Mouse (Mus musculus): ENCODE data around the gene B230217C12Rik. TPM values are rescaled to one million over a fixed set of nuclear protein-coding genes. Genes with fewer than 3 reads are reported as not detected.

The B230217C12Rik gene
- polyA plus RNA-seq, 1 experiment from 2014 or later, result 8.6 TPM

DNA sequence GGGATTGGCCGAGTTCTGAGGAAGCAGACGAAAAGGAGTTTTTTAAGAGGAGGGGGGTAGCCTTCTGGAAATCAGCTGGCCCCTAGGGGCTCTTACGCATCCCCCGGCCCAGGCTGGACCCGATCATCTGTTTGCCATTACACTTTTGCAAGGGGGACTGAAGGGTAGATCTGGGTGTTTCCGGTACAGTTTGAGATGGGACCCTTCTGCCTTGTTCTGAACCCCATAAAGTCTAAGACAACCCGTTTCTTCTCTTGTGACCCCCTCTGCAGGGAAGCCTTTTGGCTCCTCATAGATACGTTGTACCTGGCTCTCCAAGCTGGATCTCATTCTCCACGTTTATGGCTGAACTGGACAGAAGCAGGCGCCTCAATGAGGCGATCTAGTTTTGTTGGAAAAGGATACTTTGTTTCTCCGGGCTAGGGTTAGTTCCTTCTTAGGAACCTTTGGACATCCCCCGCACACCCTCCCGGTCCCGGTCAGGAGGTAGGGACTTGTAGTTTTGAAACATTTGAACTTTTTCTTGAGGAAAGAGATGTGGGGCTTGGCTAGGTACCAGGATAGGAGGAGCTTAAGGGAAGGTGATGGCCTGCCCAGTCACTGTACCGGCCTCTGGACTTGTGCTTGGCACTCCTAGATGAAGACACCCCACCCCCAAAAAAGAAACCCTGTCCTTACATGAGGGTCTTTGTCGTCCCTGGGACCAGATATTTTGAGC, 39.7 kb upstream of the B230217C12Rik start:
- Histone ChIP-seq H3K27me3 (ENCODE audit: control insufficient read depth, insufficient read depth, low read length) (no peaks in the 10 kb centered on the region), H3K9ac (ENCODE audit: low read depth, low read length) (peak overlapping the region; percentile 89), H3K9me3 (ENCODE audit: control insufficient read depth, low read length) (no peaks in the 10 kb centered on the region), H3K4me3 (ENCODE audit: low read length) (peak overlapping the region; percentile 94), H3K27ac (ENCODE audit: low read depth, low read length) (peak overlapping the region; percentile 97), H3K4me2 (replicated peaks; ENCODE audit: low read depth, low read length) (peak overlapping the region; percentile 69), H3K4me1 (ENCODE audit: control insufficient read depth, insufficient read depth, low read length) (peaks cover 37% of the 10 kb centered on the region), H3K36me3 (ENCODE audit: control insufficient read depth, insufficient read depth, low read length) (no peaks in the 10 kb centered on the region)
- ATAC-seq (ENCODE audit: low FRiP score, low TSS enrichment), result no peak
- WGBS, result 3% methylated on average over 17 of the region's 17 CpGs

DNA sequence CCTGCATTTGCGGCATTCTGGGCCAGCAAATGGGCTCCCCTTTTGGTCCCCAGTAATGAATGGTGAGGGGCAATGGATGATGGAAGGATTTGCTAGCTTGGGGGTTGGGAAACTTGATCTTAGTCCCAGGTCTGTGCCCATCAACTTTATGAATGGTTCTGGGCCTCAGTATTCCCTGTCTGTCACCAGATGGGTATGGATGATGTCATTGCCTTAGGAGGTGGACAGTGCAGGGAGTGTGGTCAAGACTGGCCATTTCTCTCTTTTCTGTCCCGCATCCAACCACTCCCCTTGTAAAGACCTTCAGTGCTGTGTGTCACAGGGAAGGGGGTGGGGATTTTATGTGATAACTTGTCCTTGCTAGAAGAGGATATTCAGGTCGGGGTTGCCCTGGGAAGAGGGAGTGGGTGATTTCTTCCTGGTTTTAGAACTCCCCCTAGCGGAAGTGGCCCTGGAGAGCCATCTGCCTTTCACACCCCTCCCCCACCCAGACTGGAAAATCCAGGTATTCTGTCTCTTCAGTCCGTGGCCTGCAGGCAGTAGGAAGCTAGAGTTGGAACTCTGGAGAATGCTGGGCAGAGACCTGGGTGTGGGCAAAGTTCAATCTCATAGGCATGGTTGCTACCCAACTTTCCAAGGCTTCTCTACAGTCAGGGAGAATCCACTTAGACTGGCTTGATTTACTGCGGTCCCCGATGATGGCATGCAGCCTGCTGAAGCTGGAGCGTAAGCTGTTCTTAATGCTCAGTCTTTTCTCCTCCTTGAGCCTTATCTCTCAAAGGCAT, 39.0 kb upstream of the B230217C12Rik start:
- Histone ChIP-seq H3K27me3 (ENCODE audit: control insufficient read depth, insufficient read depth, low read length) (no peaks in the 10 kb centered on the region), H3K4me3 (ENCODE audit: low read length) (peak overlapping the region; percentile 94), H3K27ac (ENCODE audit: low read depth, low read length) (peak overlapping the region; percentile 97; the same call in 1 of the 2 replicates), H3K4me2 (replicated peaks; ENCODE audit: low read depth, low read length) (peak overlapping the region; percentile 69), H3K36me3 (ENCODE audit: control insufficient read depth, insufficient read depth, low read length) (no peaks in the 10 kb centered on the region), H3K4me1 (ENCODE audit: control insufficient read depth, insufficient read depth, low read length) (peaks cover 44% of the 10 kb centered on the region), H3K9ac (ENCODE audit: low read depth, low read length) (peak overlapping the region; percentile 89; the same call in 1 of the 2 replicates), H3K9me3 (ENCODE audit: control insufficient read depth, low read length) (no peaks in the 10 kb centered on the region)
- 19% methylated on average over 8 of the region's 8 CpGs for WGBS
- no peak for ATAC-seq (ENCODE audit: low FRiP score, low TSS enrichment)

- H3K36me3 ChIP-seq (ENCODE audit: control insufficient read depth, insufficient read depth, low read length), result 0 out of 2 replicates have a peak, but pooled peaks cover 3% of the 10 kb centered on the region
- H3K9ac ChIP-seq (ENCODE audit: low read depth, low read length), result peak overlapping the region; percentile 42; the same call in 1 of the 2 replicates
- H3K4me1 ChIP-seq (ENCODE audit: control insufficient read depth, insufficient read depth, low read length), result peaks cover 49% of the 10 kb centered on the region
- H3K9me3 ChIP-seq (ENCODE audit: control insufficient read depth, low read length), result no peaks in the 10 kb centered on the region
- H3K27me3 ChIP-seq (ENCODE audit: control insufficient read depth, insufficient read depth, low read length), result no peaks in the 10 kb centered on the region
- no peak for ATAC-seq (ENCODE audit: low FRiP score, low TSS enrichment)
- H3K4me2 ChIP-seq (replicated peaks; ENCODE audit: low read depth, low read length), result peak overlapping the region; percentile 69
- no peak overlapping the region for H3K27ac ChIP-seq (ENCODE audit: low read depth, low read length)
- WGBS, result 52% methylated on average over 1 of the region's 1 CpGs
- peak overlapping the region; percentile 94; the same call in 1 of the 2 replicates for H3K4me3 ChIP-seq (ENCODE audit: low read length)
Measured at GRCm38 (mm10) chr11:97802194-97802470, 38.4 kb upstream of the B230217C12Rik start.

DNA sequence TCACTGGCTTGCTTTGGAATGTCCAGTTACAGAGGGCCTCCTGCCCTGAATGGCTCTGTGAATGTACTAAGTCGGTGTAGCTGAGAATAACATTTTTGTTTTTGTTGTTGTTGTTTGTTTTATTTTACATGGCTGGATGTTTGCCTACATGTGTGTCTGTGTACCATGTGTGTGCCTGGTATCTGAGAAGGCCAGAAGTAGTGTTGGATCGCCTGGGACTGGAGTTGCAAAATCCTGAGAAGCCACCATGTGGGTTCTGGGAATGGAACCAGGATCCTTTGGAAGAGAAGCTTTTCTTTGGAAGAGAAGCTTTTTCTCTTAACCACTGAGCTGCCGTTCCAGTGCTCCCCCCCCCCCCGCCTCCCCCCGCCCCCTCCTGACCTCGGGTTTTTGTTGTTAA, 38.1 kb upstream of the B230217C12Rik start:
- H3K27ac ChIP-seq (ENCODE audit: low read depth, low read length), result no peak overlapping the region
- no peaks in the 10 kb centered on the region for H3K27me3 ChIP-seq (ENCODE audit: control insufficient read depth, insufficient read depth, low read length)
- no peak for ATAC-seq (ENCODE audit: low FRiP score, low TSS enrichment)
- no peak overlapping the region for H3K9ac ChIP-seq (ENCODE audit: low read depth, low read length)
- no peaks in the 10 kb centered on the region for H3K9me3 ChIP-seq (ENCODE audit: control insufficient read depth, low read length)
- WGBS, result 47% methylated on average over 6 of the region's 6 CpGs
- H3K4me3 ChIP-seq (ENCODE audit: low read length), result no peak overlapping the region
- H3K36me3 ChIP-seq (ENCODE audit: control insufficient read depth, insufficient read depth, low read length), result 0 out of 2 replicates have a peak, but pooled peaks cover 3% of the 10 kb centered on the region
- H3K4me1 ChIP-seq (ENCODE audit: control insufficient read depth, insufficient read depth, low read length), result peaks cover 53% of the 10 kb centered on the region
- H3K4me2 ChIP-seq (replicated peaks; ENCODE audit: low read depth, low read length), result 0 out of 2 replicates have a peak overlapping the region, but pooled peaks have one; percentile 69

- ATAC-seq (ENCODE audit: low FRiP score, low TSS enrichment), result no peak
- peaks cover 66% of the 10 kb centered on the region for H3K4me1 ChIP-seq (ENCODE audit: control insufficient read depth, insufficient read depth, low read length)
- WGBS, result 56% methylated on average over 5 of the region's 5 CpGs
- H3K27ac ChIP-seq (ENCODE audit: low read depth, low read length), result peak overlapping the region; percentile 86; the same call in 1 of the 2 replicates
- H3K4me2 ChIP-seq (replicated peaks; ENCODE audit: low read depth, low read length), result no peak overlapping the region; the same call in 1 of the 2 replicates
- H3K9ac ChIP-seq (ENCODE audit: low read depth, low read length), result no peak overlapping the region
- 0 out of 2 replicates have a peak, but pooled peaks cover 5% of the 10 kb centered on the region for H3K36me3 ChIP-seq (ENCODE audit: control insufficient read depth, insufficient read depth, low read length)
- no peaks in the 10 kb centered on the region for H3K27me3 ChIP-seq (ENCODE audit: control insufficient read depth, insufficient read depth, low read length)
- H3K4me3 ChIP-seq (ENCODE audit: low read length), result no peak overlapping the region
- no peaks in the 10 kb centered on the region for H3K9me3 ChIP-seq (ENCODE audit: control insufficient read depth, low read length)
Measured at GRCm38 (mm10) chr11:97803847-97804246, 36.7 kb upstream of the B230217C12Rik start.

DNA sequence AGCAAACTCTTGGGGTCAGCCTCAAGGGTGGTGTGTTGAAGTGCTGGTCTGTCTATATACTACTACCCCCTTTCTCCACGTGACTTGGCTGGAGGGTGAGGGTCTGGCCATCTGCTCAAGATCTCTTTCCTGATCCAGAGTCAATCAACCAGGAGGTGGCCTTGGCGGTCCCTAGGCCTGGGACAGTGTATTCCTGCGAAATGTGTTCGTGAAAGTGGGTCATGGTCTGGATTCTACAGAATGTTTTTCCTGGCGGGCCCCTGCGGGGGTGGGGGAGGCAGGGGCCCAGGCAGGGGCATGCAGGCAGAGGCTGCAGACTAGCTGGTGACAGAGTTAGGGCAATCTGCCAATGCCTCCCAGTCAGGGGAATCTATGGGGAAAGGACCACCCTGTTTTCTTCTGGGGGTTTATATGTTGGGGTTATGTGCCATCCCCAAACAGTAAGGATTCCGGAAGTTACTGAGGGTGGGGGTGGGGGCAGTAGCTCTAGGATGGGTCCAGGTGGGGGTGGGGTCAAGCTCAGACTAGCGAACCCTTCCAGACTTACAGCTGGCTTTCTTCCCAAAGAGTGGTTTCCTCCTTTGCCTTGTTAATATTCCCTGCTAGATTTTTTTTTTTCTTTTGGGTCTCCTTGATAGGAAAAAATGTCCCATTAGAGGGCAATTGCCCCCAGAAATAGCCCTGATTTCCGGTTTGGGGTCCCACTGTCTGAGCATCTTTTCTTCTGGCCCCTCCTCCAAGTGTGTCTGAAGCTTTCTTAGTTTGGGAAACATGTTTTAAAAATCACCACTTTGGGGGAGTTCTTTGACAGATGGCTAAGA, 35.5 kb upstream of the B230217C12Rik start:
- Histone ChIP-seq H3K4me1 (ENCODE audit: control insufficient read depth, insufficient read depth, low read length) (peaks cover 77% of the 10 kb centered on the region), H3K4me2 (replicated peaks; ENCODE audit: low read depth, low read length) (peak overlapping the region; percentile 17), H3K9me3 (ENCODE audit: control insufficient read depth, low read length) (no peaks in the 10 kb centered on the region), H3K4me3 (ENCODE audit: low read length) (peak overlapping the region; percentile 3; the same call in 1 of the 2 replicates), H3K27me3 (ENCODE audit: control insufficient read depth, insufficient read depth, low read length) (no peaks in the 10 kb centered on the region), H3K36me3 (ENCODE audit: control insufficient read depth, insufficient read depth, low read length) (peaks cover 14% of the 10 kb centered on the region; the same call in 1 of the 2 replicates), H3K9ac (ENCODE audit: low read depth, low read length) (peak overlapping the region; percentile 37; the same call in 1 of the 2 replicates), H3K27ac (ENCODE audit: low read depth, low read length) (peak overlapping the region; percentile 86)
- WGBS, result 12% methylated on average over 9 of the region's 9 CpGs
- peak; percentile 11; the same call in 1 of the 2 replicates for ATAC-seq (ENCODE audit: low FRiP score, low TSS enrichment)

DNA sequence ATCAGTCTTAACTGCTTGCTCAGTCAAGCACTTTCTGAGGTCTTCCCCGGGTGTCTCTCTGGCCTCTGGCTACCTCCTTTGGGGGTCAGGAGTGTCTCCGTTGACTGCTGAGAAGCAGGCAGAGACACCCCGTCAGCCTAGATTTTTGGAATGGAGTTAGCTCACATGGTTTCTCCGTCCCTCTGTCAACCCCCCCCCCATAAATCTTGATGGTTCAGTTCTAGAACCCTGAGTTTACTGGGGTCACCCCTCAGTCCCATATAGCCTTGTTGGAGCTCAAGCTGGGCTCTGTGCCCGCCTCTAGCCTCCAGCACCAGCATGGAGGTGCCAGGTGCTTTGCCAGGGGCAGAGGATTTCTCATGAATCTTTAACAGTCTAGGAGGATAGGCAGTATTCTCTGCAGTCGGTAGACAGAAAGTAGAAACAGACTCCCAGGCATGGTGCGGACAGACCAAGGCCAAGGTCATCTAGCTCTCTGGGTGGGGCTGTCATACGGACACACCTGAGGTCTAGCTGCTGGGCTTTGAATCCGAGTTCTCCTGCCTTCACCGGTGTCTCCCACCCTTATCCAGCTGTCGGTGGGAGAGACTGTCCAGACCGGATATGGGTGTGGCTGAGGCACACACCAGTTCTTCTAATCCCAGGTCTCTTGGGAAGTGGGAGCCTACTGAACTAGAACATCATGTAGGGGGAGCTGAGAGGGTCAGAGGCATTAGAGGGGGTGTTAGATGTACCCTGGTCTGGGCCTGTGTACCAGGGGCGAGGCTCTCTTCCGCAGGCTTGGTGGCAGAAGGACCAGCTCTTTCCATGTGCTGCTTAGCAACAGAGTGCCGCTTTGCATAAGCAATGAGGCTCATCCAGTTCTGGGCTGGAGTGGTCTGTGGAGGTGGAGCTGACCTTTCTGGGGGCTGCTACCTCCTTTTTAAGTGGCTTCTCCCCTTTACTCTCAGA, 34.6 kb upstream of the B230217C12Rik start:
- WGBS, result 35% methylated on average over 15 of the region's 15 CpGs
- Histone ChIP-seq H3K27ac (ENCODE audit: low read depth, low read length) (peak overlapping the region; percentile 86), H3K4me3 (ENCODE audit: low read length) (no peak overlapping the region), H3K9me3 (ENCODE audit: control insufficient read depth, low read length) (no peaks in the 10 kb centered on the region), H3K36me3 (ENCODE audit: control insufficient read depth, insufficient read depth, low read length) (peaks cover 14% of the 10 kb centered on the region; the same call in 1 of the 2 replicates), H3K4me1 (ENCODE audit: control insufficient read depth, insufficient read depth, low read length) (peaks cover 84% of the 10 kb centered on the region), H3K9ac (ENCODE audit: low read depth, low read length) (peak overlapping the region; percentile 37), H3K27me3 (ENCODE audit: control insufficient read depth, insufficient read depth, low read length) (no peaks in the 10 kb centered on the region), H3K4me2 (replicated peaks; ENCODE audit: low read depth, low read length) (peak overlapping the region; percentile 17)
- ATAC-seq (ENCODE audit: low FRiP score, low TSS enrichment), result peak; percentile 29; the same call in 1 of the 2 replicates

DNA sequence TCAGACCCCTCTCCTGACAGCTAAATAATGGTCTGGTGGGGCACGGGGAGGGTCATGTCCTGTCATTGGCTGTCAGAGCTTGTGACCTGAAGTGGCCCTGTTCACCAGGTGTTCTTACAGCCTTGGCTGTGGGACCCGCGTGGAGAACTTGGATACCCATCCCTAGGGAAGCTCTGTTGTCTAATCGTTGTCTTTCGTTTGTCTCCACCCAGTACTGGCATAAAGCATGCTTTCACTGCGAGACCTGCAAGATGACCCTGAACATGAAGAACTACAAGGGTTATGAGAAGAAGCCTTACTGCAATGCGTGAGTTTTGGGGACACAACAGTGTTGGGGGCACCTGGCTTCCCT, 34.0 kb upstream of the B230217C12Rik start:
- Histone ChIP-seq H3K4me1 (ENCODE audit: control insufficient read depth, insufficient read depth, low read length) (peaks cover 82% of the 10 kb centered on the region), H3K27me3 (ENCODE audit: control insufficient read depth, insufficient read depth, low read length) (no peaks in the 10 kb centered on the region), H3K36me3 (ENCODE audit: control insufficient read depth, insufficient read depth, low read length) (peaks cover 14% of the 10 kb centered on the region; the same call in 1 of the 2 replicates), H3K4me2 (replicated peaks; ENCODE audit: low read depth, low read length) (peak overlapping the region; percentile 17; the same call in 1 of the 2 replicates), H3K9ac (ENCODE audit: low read depth, low read length) (no peak overlapping the region), H3K4me3 (ENCODE audit: low read length) (no peak overlapping the region), H3K27ac (ENCODE audit: low read depth, low read length) (peak overlapping the region; percentile 86; the same call in 1 of the 2 replicates), H3K9me3 (ENCODE audit: control insufficient read depth, low read length) (no peaks in the 10 kb centered on the region)
- WGBS, result 56% methylated on average over 7 of the region's 7 CpGs
- ATAC-seq (ENCODE audit: low FRiP score, low TSS enrichment), result no peak
